Mouse (Mus musculus) hindbrain, embryonic 12.5 days (tissue): ENCODE results near the gene Naa38. TPM values are rescaled to one million over a fixed set of nuclear protein-coding genes. Genes with fewer than 3 reads are reported as not detected.
"Not testable (repeated sequence)": the region's sequence is repeated elsewhere in the genome, so short reads cannot be mapped to it uniquely, and the experiment has no call there.

ENCODE experiments used
- ATAC-seq: fragments of 200-750 bp; cut with Nextera tagmentation; 2 replicates; pipeline ENCODE4 v1.8.0; 2017; ENCODE audit warnings: moderate TSS enrichment; ENCODE audit not compliant: low FRiP score
- H3K27ac ChIP-seq: fragments of 300-500 bp; sonication (generic); 2 replicates; pipeline ENCODE4 v1.5.1; 2016; ENCODE audit warnings: mild to moderate bottlenecking
- H3K27me3 ChIP-seq: fragments of 300-500 bp; sonication (generic); 2 replicates; pipeline ENCODE4 v1.6.1; 2016; ENCODE audit warnings: mild to moderate bottlenecking
- H3K36me3 ChIP-seq: fragments of 300-500 bp; sonication (generic); 2 replicates; pipeline ENCODE4 v1.6.1; 2016; ENCODE audit warnings: mild to moderate bottlenecking
- H3K4me1 ChIP-seq: fragments of 300-500 bp; sonication (generic); 2 replicates; pipeline ENCODE4 v1.6.1; 2016
- H3K4me2 ChIP-seq: fragments of 300-500 bp; sonication (generic); replicated peaks from 2 replicates; pipeline ENCODE4 v1.6.1; 2016; ENCODE audit warnings: mild to moderate bottlenecking
- H3K4me3 ChIP-seq: fragments of 300-500 bp; sonication (generic); 2 replicates; pipeline ENCODE4 v1.5.1; 2016; ENCODE audit warnings: mild to moderate bottlenecking
- H3K9ac ChIP-seq: fragments of 300-500 bp; sonication (generic); 2 replicates; pipeline ENCODE4 v1.6.1; 2016; ENCODE audit warnings: mild to moderate bottlenecking, moderate library complexity
- H3K9me3 ChIP-seq: fragments of 300-500 bp; sonication (generic); replicated peaks from 2 replicates; pipeline ENCODE4 v1.6.1; 2016; ENCODE audit warnings: mild to moderate bottlenecking
- WGBS: fragments of 180-500 bp; shearing (Covaris S2); methylation state at CpG from one replicate; pipeline ENCODE4 v1.1.7; 2016; 5-methylcytosine and 5-hydroxymethylcytosine counted together
- polyA plus RNA-seq: library from polyadenylated mRNA; unstranded; fragments of >200 nt; fragmentation: Nextera tagmentation; extraction: Ambion mirVana; gene quantifications from 2 replicates; pipeline ENCODE4 v1.2.1, GENCODE M21; 2016

Gene Naa38
- polyA plus RNA-seq, 1 experiment from 2014 or later, result 103 TPM

GRCm38 (mm10) chr11:69377766-69378165 is 17.5 kb upstream of the Naa38 start:
- Histone ChIP-seq H3K27ac (no peak overlapping the region), H3K9ac (no peak overlapping the region), H3K4me2 (no peak overlapping the region), H3K9me3 (no peaks in the 10 kb centered on the region), H3K4me3 (no peak overlapping the region), H3K27me3 (no peaks in the 10 kb centered on the region), H3K36me3 (peaks cover 16% of the 10 kb centered on the region; the same call in 1 of the 2 replicates), H3K4me1 (no peaks in the 10 kb centered on the region)
- ATAC-seq, result no peak
- WGBS, result 81% methylated on average over 3 of the region's 3 CpGs

- Histone ChIP-seq H3K36me3 (peaks cover 11% of the 10 kb centered on the region; the same call in 1 of the 2 replicates), H3K9me3 (no peaks in the 10 kb centered on the region), H3K4me2 (no peak overlapping the region), H3K27ac (no peak overlapping the region), H3K4me1 (no peaks in the 10 kb centered on the region), H3K9ac (no peak overlapping the region), H3K27me3 (no peaks in the 10 kb centered on the region), H3K4me3 (no peak overlapping the region)
- no peak for ATAC-seq
- WGBS, result 91% methylated on average over 3 of the region's 3 CpGs
These were observed 15.7 kb upstream of the Naa38 start for GRCm38 (mm10) chr11:69379600-69379999.

GRCm38 (mm10) chr11:69381356-69381755 is 13.9 kb upstream of the Naa38 start:
- 0 out of 2 replicates have a peak, but pooled peaks cover 7% of the 10 kb centered on the region for H3K36me3 ChIP-seq
- H3K4me1 ChIP-seq, result no peaks in the 10 kb centered on the region
- no peak overlapping the region for H3K27ac ChIP-seq
- no peak for ATAC-seq
- WGBS, result 89% methylated on average over 6 of the region's 6 CpGs
- H3K27me3 ChIP-seq, result no peaks in the 10 kb centered on the region
- no peak overlapping the region for H3K4me2 ChIP-seq
- no peak overlapping the region for H3K4me3 ChIP-seq
- H3K9ac ChIP-seq, result no peak overlapping the region
- H3K9me3 ChIP-seq, result no peaks in the 10 kb centered on the region

- H3K36me3 ChIP-seq, result 0 out of 2 replicates have a peak, but pooled peaks cover 8% of the 10 kb centered on the region
- no peak for ATAC-seq
- H3K27ac ChIP-seq, result no peak overlapping the region
- no peaks in the 10 kb centered on the region for H3K9me3 ChIP-seq
- WGBS, result 64% methylated on average over 10 of the region's 10 CpGs
- H3K9ac ChIP-seq, result no peak overlapping the region
- H3K4me2 ChIP-seq, result no peak overlapping the region
- no peaks in the 10 kb centered on the region for H3K27me3 ChIP-seq
- H3K4me3 ChIP-seq, result no peak overlapping the region
- no peaks in the 10 kb centered on the region for H3K4me1 ChIP-seq
These were observed 12.7 kb upstream of the Naa38 start for GRCm38 (mm10) chr11:69382478-69383105.

GRCm38 (mm10) chr11:69384979-69385378 is 10.3 kb upstream of the Naa38 start:
- no peaks in the 10 kb centered on the region for H3K27me3 ChIP-seq
- ATAC-seq, result no peak
- no peak overlapping the region for H3K4me3 ChIP-seq
- 82% methylated on average over 6 of the region's 6 CpGs for WGBS
- H3K4me2 ChIP-seq, result no peak overlapping the region
- H3K9ac ChIP-seq, result no peak overlapping the region
- H3K36me3 ChIP-seq, result 0 out of 2 replicates have a peak, but pooled peaks cover 5% of the 10 kb centered on the region
- H3K9me3 ChIP-seq, result no peaks in the 10 kb centered on the region
- no peaks in the 10 kb centered on the region for H3K4me1 ChIP-seq
- no peak overlapping the region for H3K27ac ChIP-seq

- WGBS, result 83% methylated on average over 7 of the region's 7 CpGs
- Histone ChIP-seq H3K27ac (no peak overlapping the region), H3K4me2 (no peak overlapping the region), H3K36me3 (0 out of 2 replicates have a peak, but pooled peaks cover 5% of the 10 kb centered on the region), H3K9me3 (no peaks in the 10 kb centered on the region), H3K27me3 (no peaks in the 10 kb centered on the region), H3K4me1 (0 out of 2 replicates have a peak, but pooled peaks cover 2% of the 10 kb centered on the region), H3K4me3 (no peak overlapping the region), H3K9ac (no peak overlapping the region)
- ATAC-seq, result no peak
These were observed 8.5 kb upstream of the Naa38 start for GRCm38 (mm10) chr11:69386758-69387157.

- 98% methylated on average over 4 of the region's 4 CpGs for WGBS
- Histone ChIP-seq H3K4me2 (no peak overlapping the region), H3K4me1 (0 out of 2 replicates have a peak, but pooled peaks cover 2% of the 10 kb centered on the region), H3K27me3 (no peaks in the 10 kb centered on the region), H3K27ac (no peak overlapping the region), H3K9ac (no peak overlapping the region), H3K4me3 (no peak overlapping the region), H3K36me3 (peaks cover 9% of the 10 kb centered on the region; the same call in 1 of the 2 replicates), H3K9me3 (no peaks in the 10 kb centered on the region)
- no peak for ATAC-seq
These were observed 6.6 kb upstream of the Naa38 start for GRCm38 (mm10) chr11:69388680-69389079.

- ATAC-seq, result no peak
These were observed 5.5 kb upstream of the Naa38 start for GRCm38 (mm10) chr11:69389531-69390399.

GRCm38 (mm10) chr11:69390400-69391034 is 4.8 kb upstream of the Naa38 start:
- Histone ChIP-seq H3K36me3 (peaks cover 9% of the 10 kb centered on the region; the same call in 1 of the 2 replicates), H3K4me1 (peaks cover 7% of the 10 kb centered on the region), H3K9me3 (no peaks in the 10 kb centered on the region), H3K4me2 (no peak overlapping the region), H3K27ac (no peak overlapping the region), H3K9ac (no peak overlapping the region), H3K27me3 (no peaks in the 10 kb centered on the region), H3K4me3 (no peak overlapping the region)
- 50% methylated on average over 10 of the region's 10 CpGs for WGBS
- ATAC-seq, result no peak

More at GRCm38 (mm10) chr11:69389531-69390399, 5.5 kb upstream of the Naa38 start:
- Histone ChIP-seq H3K27ac (no peak overlapping the region), H3K9ac (no peak overlapping the region), H3K4me2 (no peak overlapping the region), H3K9me3 (no peaks in the 10 kb centered on the region), H3K4me1 (peaks cover 7% of the 10 kb centered on the region), H3K4me3 (no peak overlapping the region), H3K27me3 (no peaks in the 10 kb centered on the region), H3K36me3 (peaks cover 9% of the 10 kb centered on the region; the same call in 1 of the 2 replicates)
- WGBS, result 74% methylated on average over 14 of the region's 14 CpGs

- H3K9me3 ChIP-seq, ATAC-seq: not testable (repeated sequence)
- H3K27me3 ChIP-seq, result peaks cover 12% of the 10 kb centered on the region
- H3K4me3 ChIP-seq, result peak overlapping the region; percentile 65
- H3K9ac ChIP-seq, result peak overlapping the region; percentile 73
- 2% methylated on average over 31 of the region's 31 CpGs for WGBS
- H3K36me3 ChIP-seq, result peaks cover 11% of the 10 kb centered on the region
- H3K27ac ChIP-seq, result peak overlapping the region; percentile 96; the same call in 1 of the 2 replicates
- H3K4me2 ChIP-seq, result peak overlapping the region; percentile 62
- H3K4me1 ChIP-seq, result peaks cover 31% of the 10 kb centered on the region
These were observed 608 bp upstream of the Naa38 start for GRCm38 (mm10) chr11:69394591-69395167.

GRCm38 (mm10) chr11:69395634-69396373 is 517 bp downstream of the Naa38 start:
- Histone ChIP-seq H3K9me3 (no peaks in the 10 kb centered on the region), H3K27ac (peak overlapping the region; percentile 96), H3K36me3 (peaks cover 22% of the 10 kb centered on the region), H3K27me3 (peaks cover 23% of the 10 kb centered on the region), H3K4me3 (peak overlapping the region; percentile 65), H3K4me1 (peaks cover 34% of the 10 kb centered on the region), H3K4me2 (peak overlapping the region; percentile 62), H3K9ac (peak overlapping the region; percentile 73)
- WGBS, result under 1% methylated on average over 48 of the region's 48 CpGs
- ATAC-seq, result peak; percentile 86
